Mouse (Mus musculus): ENCODE results near the gene Ina.

Ina gene

DNA sequence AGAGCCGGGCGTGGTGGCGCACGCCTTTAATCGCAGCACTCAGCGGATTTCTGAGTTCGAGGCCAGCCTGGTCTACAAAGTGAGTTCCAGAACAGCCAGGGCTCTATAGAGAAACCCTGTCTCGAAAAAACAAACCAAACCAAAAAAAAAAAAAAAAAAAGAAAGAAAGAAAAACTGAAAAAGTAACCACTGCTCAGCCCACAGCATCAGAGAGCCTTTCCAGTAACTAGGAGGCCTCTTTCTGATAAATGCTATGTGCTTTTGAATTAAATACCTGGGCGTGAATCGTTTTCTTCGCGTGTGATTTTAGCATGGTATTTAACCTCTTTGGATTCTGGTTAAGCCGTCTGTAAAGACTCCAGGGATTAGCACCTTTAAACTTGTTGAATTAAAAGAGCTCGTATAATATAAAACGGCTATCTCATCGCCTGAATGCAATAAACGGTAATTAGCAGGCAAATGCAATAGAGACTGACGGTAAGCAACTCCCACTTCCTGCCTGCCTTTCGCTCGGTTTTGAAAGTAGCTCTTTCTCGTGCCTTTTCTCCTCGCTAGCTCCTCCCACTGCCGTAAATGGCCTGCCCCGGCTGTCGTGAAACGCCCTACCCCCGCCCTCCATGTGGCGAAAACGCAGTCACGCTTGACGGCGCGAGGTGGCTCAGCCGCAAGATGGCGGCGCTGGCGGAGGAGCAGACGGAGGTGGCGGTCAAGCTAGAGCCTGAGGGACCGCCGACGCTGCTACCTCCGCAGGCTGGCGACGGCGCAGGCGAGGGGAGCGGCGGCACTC, 52.8 kb downstream of the Ina start, which contains the start of gene Taf5:
Taf5 (plus strand) TSS at position 651 of the 787 bp plus-strand sequence.
- DNase-seq = peak; percentile 96 to 98

DNA sequence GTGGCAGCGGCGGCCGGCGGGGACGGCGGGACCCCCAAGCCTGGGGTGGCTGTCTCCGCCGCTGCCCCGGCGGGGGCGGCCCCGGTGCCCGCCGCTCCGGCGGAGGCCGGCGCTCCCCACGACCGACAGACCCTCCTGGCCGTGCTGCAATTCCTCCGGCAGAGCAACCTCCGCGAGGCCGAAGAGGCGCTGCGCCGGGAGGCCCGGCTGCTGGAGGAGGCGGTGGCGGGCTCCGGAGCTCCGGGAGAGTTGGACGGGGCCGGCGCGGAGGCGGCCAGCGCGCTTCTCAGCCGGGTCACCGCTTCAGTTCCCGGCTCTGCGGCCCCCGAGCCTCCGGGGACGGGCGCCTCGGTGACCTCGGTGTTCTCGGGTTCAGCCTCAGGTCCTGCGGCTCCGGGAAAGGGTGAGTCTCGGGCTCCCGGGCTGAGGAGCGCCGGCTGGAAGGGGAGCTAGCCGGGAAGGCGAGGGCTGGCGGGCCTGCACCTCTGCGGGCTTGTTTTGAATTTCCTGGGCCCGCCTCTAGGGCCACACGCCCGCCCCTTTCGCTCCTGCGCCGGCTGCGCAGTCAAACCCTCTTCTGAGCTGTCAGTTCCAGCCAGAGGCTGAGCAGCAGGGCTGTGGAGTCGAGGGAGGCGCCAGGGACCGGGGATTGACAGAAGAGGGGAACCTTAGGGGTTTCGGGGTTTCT, 53.6 kb downstream of the Ina start:
- peak; percentile 85 to 88 for DNase-seq
